Comparison of ENCODE assay signal across 18 mouse cellular contexts in the genomic region with DNA sequence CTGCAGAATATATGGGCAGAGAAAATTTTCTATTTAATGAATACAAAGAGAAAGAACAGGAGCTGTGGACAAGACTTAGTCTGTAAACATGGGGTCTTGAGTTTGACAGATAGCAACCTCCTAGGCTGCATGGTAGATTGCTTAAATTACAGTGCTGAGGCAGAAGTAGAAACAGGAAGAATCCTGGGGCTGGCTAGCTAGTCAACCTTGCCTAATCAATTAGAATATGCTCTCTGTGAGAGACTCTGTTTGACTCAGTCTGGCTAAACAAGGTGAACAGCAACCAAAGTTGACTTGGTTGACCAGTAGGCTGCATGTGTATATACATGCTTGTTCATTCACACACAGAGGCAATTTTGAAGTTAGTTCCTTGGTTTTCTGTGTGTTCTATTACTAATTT.
"Had no signal": no experiment of that assay in that cellular context is flagged by ENCODE, and none has a peak within 500 bp of the region (broad histone marks: within the 10 kb centered on the region; RNA-seq: fewer than 3 reads in every experiment).

No protein-coding gene starts in this region.

- H3K9me3 ChIP-seq: kidney, embryonic 15.5 days; liver, embryonic 13.5 days; megakaryocyte, embryonic 14.5 days had no signal

- H3K27me3 ChIP-seq: kidney, embryonic 15.5 days; liver, embryonic 13.5 days; megakaryocyte, embryonic 14.5 days had no signal

- H3K4me3 ChIP-seq: kidney, embryonic 15.5 days; liver, embryonic 13.5 days; megakaryocyte, embryonic 14.5 days had no signal

- H3K9ac ChIP-seq: kidney, embryonic 15.5 days; liver, embryonic 13.5 days had no signal

- H3K36me3 ChIP-seq: kidney, embryonic 15.5 days; liver, embryonic 13.5 days had no signal

- H3K4me1 ChIP-seq: kidney, embryonic 15.5 days; liver, embryonic 13.5 days; megakaryocyte, embryonic 14.5 days had no signal

- H3K4me2 ChIP-seq: kidney, embryonic 15.5 days; liver, embryonic 13.5 days; midbrain, embryonic 11.5 days had no signal

- DNase-seq: kidney, adult 11 months; kidney, adult 8-10 months; kidney, postnatal 10 days; kidney, postnatal 36 days; liver, embryonic 13.5 days; lung, adult 2 months; lung, postnatal 36 days; midbrain, embryonic 14.5 days; right cerebral cortex, adult 18-20 months; right cerebral cortex, postnatal 14 days; right cerebral cortex, postnatal 4 days; thymus, adult 2 months; thymus, postnatal 14 days; thymus, postnatal 4 days had no signal

- H3K27ac ChIP-seq: kidney, embryonic 15.5 days; liver, embryonic 13.5 days; stomach, postnatal 0 days had no signal
